Mouse (Mus musculus) hindbrain, embryonic 15.5 days (tissue): Measurements from ENCODE around the gene Rapgef2. TPM values are rescaled to one million over a fixed set of nuclear protein-coding genes. Genes with fewer than 3 reads are reported as not detected.
A peak's percentile ranks its signal among the peaks of the same experiment; 100 is the strongest.

Experiments
- ATAC-seq: fragments of 200-750 bp; cut with Nextera tagmentation; 2 replicates; pipeline ENCODE4 v1.8.0; 2017; ENCODE audit warnings: low read depth, moderate number of reproducible peaks, moderate TSS enrichment; ENCODE audit not compliant: low FRiP score
- H3K27ac ChIP-seq: fragments of 300-500 bp; sonication (generic); replicated peaks from 2 replicates; pipeline ENCODE4 v1.5.1; 2015; ENCODE audit warnings: mild to moderate bottlenecking, inconsistent platforms
- H3K27me3 ChIP-seq: fragments of 300-500 bp; sonication (generic); 2 replicates; pipeline ENCODE4 v1.6.1; 2015; ENCODE audit warnings: control low read depth, inconsistent platforms
- H3K36me3 ChIP-seq: fragments of 300-500 bp; sonication (generic); 2 replicates; pipeline ENCODE4 v1.6.1; 2015; ENCODE audit warnings: control low read depth, inconsistent platforms
- H3K4me1 ChIP-seq: fragments of 300-500 bp; sonication (generic); replicated peaks from 2 replicates; pipeline ENCODE4 v1.6.1; 2015; ENCODE audit warnings: control low read depth, inconsistent platforms
- H3K4me2 ChIP-seq: fragments of 300-500 bp; sonication (generic); 2 replicates; pipeline ENCODE4 v1.6.1; 2015; ENCODE audit warnings: moderate library complexity, mild to moderate bottlenecking, inconsistent platforms
- H3K4me3 ChIP-seq: fragments of 300-500 bp; sonication (generic); 2 replicates; pipeline ENCODE4 v1.5.1; 2015; ENCODE audit warnings: mild to moderate bottlenecking, inconsistent platforms
- H3K9ac ChIP-seq: fragments of 300-500 bp; sonication (generic); 2 replicates; pipeline ENCODE4 v1.6.1; 2015; ENCODE audit warnings: inconsistent platforms
- H3K9me3 ChIP-seq: fragments of 300-500 bp; sonication (generic); 2 replicates; pipeline ENCODE4 v1.6.1; 2016; ENCODE audit warnings: control low read depth, inconsistent platforms
- WGBS: fragments of 180-500 bp; shearing (Covaris S2); methylation state at CpG from one replicate; pipeline ENCODE4 v1.1.7; 2015; 5-methylcytosine and 5-hydroxymethylcytosine counted together
- polyA plus RNA-seq: library from polyadenylated mRNA; unstranded; fragments of >200 nt; fragmentation: Nextera tagmentation; extraction: Ambion mirVana; gene quantifications from 2 replicates; pipeline ENCODE4 v1.2.1, GENCODE M21; 2015

Gene Rapgef2
- polyA plus RNA-seq, 1 experiment from 2014 or later = 13.5 TPM

DNA sequence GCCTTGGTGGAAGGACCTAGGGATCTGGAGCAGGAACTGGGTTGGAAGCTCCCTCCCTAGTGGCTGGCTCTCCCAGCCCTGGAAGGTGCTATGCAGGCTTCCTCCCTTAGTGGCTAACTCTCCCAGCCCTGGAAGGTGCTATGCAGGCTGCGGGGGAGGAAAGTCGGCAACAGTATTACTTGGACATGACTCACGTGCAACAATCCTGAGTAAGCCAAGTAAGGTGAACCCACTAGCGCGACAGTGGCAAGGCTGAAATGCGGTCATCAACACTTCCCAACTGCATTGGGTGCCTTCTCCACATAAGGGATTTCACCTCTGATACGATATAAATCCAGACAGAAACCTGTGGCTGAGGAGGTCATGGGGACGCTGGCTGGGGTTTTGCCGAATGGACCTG lies 42.0 kb downstream of the Rapgef2 start:
- Histone ChIP-seq H3K4me1 (0 out of 2 replicates have a peak, but pooled peaks cover 9% of the 10 kb centered on the region), H3K36me3 (no peaks in the 10 kb centered on the region), H3K27me3 (no peaks in the 10 kb centered on the region), H3K27ac (no peak overlapping the region), H3K9me3 (no peaks in the 10 kb centered on the region), H3K4me3 (no peak overlapping the region), H3K9ac (no peak overlapping the region), H3K4me2 (no peak overlapping the region)
- WGBS = 85% methylated on average over 9 of the region's 9 CpGs
- ATAC-seq = no peak

DNA sequence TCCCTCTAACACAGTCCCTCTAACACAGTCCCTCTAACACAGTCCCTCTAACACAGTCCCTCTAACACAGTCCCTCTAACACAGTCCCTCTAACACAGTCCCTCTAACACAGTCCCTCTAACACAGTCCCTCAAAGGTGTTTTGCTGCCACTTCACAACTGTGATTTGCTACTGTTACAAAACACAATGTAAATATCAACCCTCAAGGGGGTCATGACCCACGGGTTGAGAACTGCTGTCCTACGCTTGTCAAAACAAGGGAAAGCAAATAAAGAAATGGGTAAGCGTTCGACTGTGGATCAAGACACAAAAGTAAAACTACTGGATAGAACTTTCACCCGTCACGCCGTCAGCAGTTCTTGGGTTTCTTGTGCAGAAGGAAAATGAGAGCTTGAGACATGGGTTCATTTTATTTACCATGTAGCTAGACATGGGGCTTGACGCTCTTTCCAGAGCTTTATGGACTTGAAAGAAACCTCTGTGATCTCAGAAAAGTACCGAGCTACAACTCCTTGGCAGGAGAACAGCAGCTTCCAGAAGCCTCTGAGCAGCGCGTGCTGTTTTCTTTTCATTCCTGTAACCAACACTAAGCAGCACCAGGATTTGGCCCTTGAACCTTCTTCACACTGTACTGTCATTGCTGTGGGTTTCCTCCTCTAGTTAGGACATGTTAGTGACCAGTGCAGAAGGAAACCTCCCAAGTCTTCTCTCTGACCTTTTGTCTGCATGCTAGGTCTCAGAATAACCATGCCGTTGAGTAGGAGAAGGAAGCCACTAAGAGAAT lies 43.2 kb downstream of the Rapgef2 start:
- no peak overlapping the region for H3K4me3 ChIP-seq
- no peaks in the 10 kb centered on the region for H3K9me3 ChIP-seq
- H3K27ac ChIP-seq = no peak overlapping the region
- no peak overlapping the region for H3K4me2 ChIP-seq
- 0 out of 2 replicates have a peak, but pooled peaks cover 13% of the 10 kb centered on the region for H3K4me1 ChIP-seq
- 80% methylated on average over 12 of the region's 12 CpGs for WGBS
- ATAC-seq = no peak
- no peak overlapping the region for H3K9ac ChIP-seq
- no peaks in the 10 kb centered on the region for H3K36me3 ChIP-seq
- no peaks in the 10 kb centered on the region for H3K27me3 ChIP-seq

DNA sequence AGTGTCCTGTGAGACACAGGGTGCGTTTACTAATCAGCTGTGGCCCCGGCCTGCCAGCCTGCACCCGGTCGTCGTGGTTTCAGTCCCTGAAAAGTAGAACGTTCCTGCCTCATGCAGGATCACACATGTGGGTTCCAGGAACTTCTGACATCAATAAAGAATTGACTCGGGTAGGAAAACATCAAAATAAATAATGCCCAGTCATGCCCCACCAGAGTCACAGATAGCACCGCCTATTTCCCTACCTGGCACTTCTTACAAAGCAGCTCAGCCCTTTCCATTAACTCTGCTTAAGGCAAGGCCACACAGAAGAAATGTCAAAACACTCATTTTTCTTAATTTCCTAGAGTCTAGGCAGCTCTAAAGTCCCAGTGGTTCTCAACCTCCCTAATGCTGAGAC lies 44.0 kb downstream of the Rapgef2 start:
- Histone ChIP-seq H3K36me3 (no peaks in the 10 kb centered on the region), H3K27me3 (no peaks in the 10 kb centered on the region), H3K4me1 (peaks cover 13% of the 10 kb centered on the region; the same call in 1 of the 2 replicates), H3K9ac (no peak overlapping the region), H3K9me3 (no peaks in the 10 kb centered on the region), H3K27ac (no peak overlapping the region), H3K4me3 (no peak overlapping the region), H3K4me2 (no peak overlapping the region)
- 71% methylated on average over 8 of the region's 8 CpGs for WGBS
- ATAC-seq = no peak

DNA sequence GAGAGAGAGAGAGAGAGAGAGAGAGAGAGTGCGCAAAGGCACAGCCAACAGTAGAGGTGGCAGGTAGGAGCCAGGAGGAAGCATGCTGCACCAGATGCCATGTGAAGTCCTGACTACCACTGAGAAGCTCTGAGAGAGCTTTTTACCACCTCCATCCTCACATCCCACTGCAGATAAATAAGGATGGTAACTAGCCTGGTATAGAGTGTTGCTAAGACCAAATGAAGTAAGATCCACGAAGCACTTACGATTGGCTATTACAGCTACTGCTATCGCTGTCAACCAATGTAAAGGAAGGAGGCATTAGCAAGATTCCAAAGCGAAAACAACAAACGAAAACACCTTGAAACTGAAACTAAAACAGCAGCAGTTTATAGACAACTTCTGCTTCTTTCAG lies 47.3 kb downstream of the Rapgef2 start:
- no peaks in the 10 kb centered on the region for H3K36me3 ChIP-seq
- H3K4me2 ChIP-seq = no peak overlapping the region
- no peaks in the 10 kb centered on the region for H3K9me3 ChIP-seq
- no peaks in the 10 kb centered on the region for H3K27me3 ChIP-seq
- WGBS = 94% methylated on average over 6 of the region's 6 CpGs
- ATAC-seq = no peak
- H3K9ac ChIP-seq = no peak overlapping the region
- no peak overlapping the region for H3K4me3 ChIP-seq
- peaks cover 8% of the 10 kb centered on the region; the same call in 1 of the 2 replicates for H3K4me1 ChIP-seq
- no peak overlapping the region for H3K27ac ChIP-seq

DNA sequence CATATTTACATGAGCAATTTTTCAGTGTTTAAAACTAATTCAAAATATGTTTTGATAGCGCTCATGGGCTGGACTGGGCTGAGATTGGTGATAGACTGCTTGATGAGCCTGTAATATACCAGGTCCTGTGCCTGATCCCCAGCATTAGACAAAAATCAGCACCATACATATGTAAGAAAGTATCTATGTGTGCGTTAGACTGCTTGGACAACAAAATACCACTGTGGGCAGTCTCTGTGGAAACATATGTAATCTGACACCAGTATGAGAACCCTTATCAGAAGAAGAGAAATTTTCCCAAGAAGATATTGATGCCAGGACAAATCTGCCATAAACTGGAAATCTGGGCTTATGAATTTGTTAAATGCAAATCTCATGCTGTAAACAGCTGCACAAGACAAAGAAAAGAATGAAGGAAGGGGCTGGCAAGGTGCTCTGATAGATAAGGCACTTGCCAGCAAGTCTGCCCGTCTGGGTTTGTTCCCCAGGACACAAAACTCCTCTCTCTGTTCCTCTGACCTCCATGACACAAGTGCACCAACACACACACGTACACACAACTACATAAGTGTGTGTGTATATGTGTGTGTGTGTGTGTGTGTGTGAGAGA lies 47.8 kb downstream of the Rapgef2 start:
- H3K27me3 ChIP-seq = no peaks in the 10 kb centered on the region
- 73% methylated on average over 4 of the region's 4 CpGs for WGBS

DNA sequence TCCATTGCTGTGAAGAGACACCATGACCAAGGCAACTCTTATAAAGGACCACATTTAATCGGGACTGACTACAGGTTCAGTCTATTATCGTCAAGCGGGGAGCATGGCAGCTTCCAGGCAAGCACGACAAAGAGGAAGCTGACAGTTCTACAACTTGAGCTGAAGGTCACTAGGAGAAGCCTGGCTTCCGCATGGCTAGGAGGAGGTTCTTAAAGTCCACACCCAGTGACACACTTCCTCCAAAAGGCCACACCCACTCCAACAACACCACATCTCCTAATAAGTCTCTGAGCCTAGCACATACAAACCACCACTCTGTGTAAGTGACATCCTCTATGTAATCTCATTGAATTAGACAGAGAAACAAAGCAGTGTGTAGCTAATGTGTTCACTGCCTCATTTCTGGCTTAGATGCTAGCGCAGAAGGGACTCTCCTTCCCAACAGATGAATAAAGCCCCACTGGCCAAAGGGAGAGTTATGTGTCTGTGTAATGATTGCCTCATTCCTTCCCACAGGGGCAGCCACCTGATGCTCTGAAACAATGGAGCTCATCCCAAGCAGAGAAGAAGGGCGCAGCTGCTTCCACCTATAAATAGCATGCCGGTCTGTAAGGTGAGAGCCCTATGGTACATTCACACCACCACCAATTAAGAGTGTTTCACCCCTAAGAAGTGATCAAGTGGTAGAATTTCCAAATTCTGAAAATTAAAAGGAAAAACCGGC lies 48.5 kb downstream of the Rapgef2 start:
- H3K4me1 ChIP-seq = peaks cover 8% of the 10 kb centered on the region; the same call in 1 of the 2 replicates
- H3K27me3 ChIP-seq = no peaks in the 10 kb centered on the region
- no peak overlapping the region for H3K4me2 ChIP-seq
- H3K9me3 ChIP-seq = no peaks in the 10 kb centered on the region
- peak; percentile 45; the same call in 1 of the 2 replicates for ATAC-seq
- H3K27ac ChIP-seq = no peak overlapping the region
- H3K9ac ChIP-seq = no peak overlapping the region
- no peak overlapping the region for H3K4me3 ChIP-seq
- no peaks in the 10 kb centered on the region for H3K36me3 ChIP-seq
- 86% methylated on average over 9 of the region's 9 CpGs for WGBS

More for the DNA sequence above, 47.8 kb downstream of the Rapgef2 start:
- Histone ChIP-seq H3K4me2 (no peak overlapping the region), H3K4me1 (peaks cover 8% of the 10 kb centered on the region; the same call in 1 of the 2 replicates), H3K4me3 (no peak overlapping the region), H3K36me3 (no peaks in the 10 kb centered on the region), H3K9me3 (no peaks in the 10 kb centered on the region), H3K27ac (no peak overlapping the region), H3K9ac (no peak overlapping the region)
- ATAC-seq = no peak

DNA sequence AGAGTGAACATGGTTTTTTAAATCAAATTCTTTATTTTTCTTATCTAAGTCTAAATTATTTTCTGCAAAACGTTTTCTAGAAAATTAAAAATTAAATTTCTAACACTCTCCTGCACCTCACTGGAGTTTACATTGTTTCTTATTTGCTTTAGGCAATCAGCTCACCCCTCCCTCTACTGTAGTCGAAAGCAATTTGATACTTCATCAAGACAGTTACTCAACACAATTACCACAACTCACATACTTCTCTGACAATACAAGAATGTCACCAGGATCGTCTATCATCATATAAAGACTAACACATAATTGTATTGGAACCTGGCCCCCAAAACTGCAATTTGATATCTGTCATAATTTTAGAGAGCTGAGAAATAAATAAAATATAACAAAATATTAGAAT lies 51.8 kb downstream of the Rapgef2 start:
- no peak for ATAC-seq
- Histone ChIP-seq H3K4me3 (no peak overlapping the region), H3K36me3 (no peaks in the 10 kb centered on the region), H3K27me3 (no peaks in the 10 kb centered on the region), H3K4me1 (peaks cover 6% of the 10 kb centered on the region), H3K4me2 (no peak overlapping the region), H3K9ac (no peak overlapping the region), H3K9me3 (no peaks in the 10 kb centered on the region), H3K27ac (no peak overlapping the region)
- WGBS = 74% methylated on average over 3 of the region's 3 CpGs

DNA sequence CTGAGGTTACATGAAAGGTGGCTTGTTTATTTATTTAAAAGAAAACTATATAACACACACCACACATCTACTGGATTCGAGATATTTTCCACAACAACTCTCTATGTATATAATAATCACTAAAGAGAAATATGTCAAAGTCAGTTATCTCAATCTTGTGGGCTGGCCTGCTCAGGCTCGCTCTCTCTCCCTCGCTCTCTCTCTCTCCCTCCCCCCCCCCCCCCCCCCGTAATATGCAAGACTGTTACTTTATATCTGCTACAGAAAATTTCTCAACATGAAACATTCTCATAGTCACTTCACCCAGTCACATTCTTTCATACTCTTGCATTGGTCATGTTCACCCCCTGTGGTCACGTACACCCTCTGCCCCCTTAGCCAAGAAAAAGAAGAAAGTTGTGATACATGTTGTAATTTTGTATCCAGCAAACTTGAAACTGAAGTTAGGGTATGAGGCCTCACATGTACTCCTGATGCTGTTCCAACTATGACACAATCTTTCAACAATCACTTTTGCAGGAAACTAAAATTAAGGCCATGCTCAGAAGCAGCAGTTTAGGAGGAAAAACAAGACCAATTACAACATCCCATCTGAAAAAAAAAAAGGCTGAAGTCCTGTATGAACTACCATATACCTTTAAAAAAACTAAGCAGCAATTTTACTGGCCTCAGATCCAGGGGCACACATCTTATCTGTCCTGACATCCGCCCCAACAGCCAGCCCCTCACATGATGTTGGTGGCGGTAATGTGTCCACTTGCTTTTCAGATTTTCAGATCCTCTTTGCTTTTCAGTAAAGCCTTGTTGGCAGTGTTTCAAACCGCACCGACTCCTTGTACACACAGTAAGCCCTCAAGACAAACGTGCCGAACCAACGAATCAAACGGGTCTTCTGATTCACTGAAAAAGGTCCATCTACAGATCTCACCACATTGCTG lies 52.6 kb downstream of the Rapgef2 start:
- WGBS = 80% methylated on average over 13 of the region's 13 CpGs
- H3K36me3 ChIP-seq = no peaks in the 10 kb centered on the region
- H3K9me3 ChIP-seq = no peaks in the 10 kb centered on the region
- no peak overlapping the region for H3K27ac ChIP-seq
- H3K9ac ChIP-seq = no peak overlapping the region
- no peak overlapping the region for H3K4me3 ChIP-seq
- ATAC-seq = no peak
- peaks cover 4% of the 10 kb centered on the region for H3K4me1 ChIP-seq
- H3K4me2 ChIP-seq = no peak overlapping the region
- H3K27me3 ChIP-seq = no peaks in the 10 kb centered on the region

DNA sequence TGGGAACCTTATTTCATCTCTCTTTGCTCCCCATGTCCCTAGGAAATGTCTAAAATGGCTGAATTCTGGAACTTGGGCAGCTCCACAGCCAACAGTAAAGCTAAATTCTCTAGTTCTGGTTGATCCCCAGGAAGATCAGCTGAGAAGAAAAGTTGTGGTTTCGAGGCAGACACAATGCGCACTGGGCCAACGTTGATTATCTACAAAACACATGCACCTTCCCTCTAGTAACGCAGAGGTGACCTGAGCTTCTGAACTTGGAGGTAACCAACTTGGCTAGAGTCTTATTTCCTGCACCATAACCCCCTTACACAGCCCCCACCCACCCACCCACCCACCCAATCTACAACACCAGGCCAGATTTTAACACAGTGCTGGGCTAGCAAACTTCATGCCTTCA lies 55.6 kb downstream of the Rapgef2 start:
- no peak for ATAC-seq
- H3K4me1 ChIP-seq = peaks cover 4% of the 10 kb centered on the region; the same call in 1 of the 2 replicates
- H3K9me3 ChIP-seq = no peaks in the 10 kb centered on the region
- no peak overlapping the region for H3K4me2 ChIP-seq
- H3K27me3 ChIP-seq = no peaks in the 10 kb centered on the region
- H3K36me3 ChIP-seq = no peaks in the 10 kb centered on the region
- no peak overlapping the region for H3K27ac ChIP-seq
- no peak overlapping the region for H3K9ac ChIP-seq
- 97% methylated on average over 4 of the region's 4 CpGs for WGBS
- H3K4me3 ChIP-seq = no peak overlapping the region

DNA sequence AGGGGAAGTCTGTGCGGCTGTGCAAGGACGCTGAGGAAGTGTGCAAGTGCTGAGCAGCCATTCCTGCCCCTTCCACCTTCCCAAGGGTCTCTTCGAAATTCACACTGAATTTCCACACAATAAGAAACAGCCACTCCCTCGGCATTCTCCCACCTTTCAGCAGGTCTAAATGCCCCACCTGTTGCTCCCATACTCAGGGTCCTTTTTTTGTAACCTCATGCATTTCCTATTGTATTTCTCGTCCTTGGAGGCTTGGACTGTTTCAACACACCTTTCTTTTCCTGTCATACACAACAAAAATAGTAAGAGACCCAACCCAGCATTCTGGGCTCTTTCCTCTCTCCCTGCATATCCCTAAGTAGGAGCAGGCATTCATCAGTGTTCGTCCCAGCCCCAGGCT lies 56.8 kb downstream of the Rapgef2 start:
- H3K36me3 ChIP-seq = no peaks in the 10 kb centered on the region
- no peaks in the 10 kb centered on the region for H3K27me3 ChIP-seq
- H3K4me2 ChIP-seq = no peak overlapping the region
- H3K27ac ChIP-seq = no peak overlapping the region
- WGBS = 77% methylated on average over 6 of the region's 6 CpGs
- no peaks in the 10 kb centered on the region for H3K9me3 ChIP-seq
- H3K9ac ChIP-seq = no peak overlapping the region
- H3K4me3 ChIP-seq = no peak overlapping the region
- H3K4me1 ChIP-seq = peaks cover 4% of the 10 kb centered on the region; the same call in 1 of the 2 replicates
- no peak for ATAC-seq

DNA sequence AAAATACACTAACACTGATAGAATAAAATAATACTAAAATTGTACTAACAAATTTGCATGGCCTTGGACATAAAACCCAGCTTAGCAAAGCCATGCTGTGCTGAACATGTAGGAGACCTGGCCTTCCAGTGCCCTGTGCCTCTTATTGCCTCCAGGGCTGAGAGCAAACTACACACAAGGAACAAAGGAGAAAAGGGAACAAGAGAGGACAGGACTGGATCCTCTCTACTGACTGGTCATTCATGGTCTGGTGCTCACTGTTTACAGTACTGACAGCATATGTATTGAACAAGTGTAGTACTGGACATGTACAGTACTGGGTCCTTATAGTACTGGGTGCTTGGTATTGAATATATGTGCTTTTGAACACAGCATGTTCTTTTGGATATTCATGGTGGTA lies 58.0 kb downstream of the Rapgef2 start:
- no peak overlapping the region for H3K27ac ChIP-seq
- no peak for ATAC-seq
- no peak overlapping the region for H3K4me3 ChIP-seq
- H3K36me3 ChIP-seq = no peaks in the 10 kb centered on the region
- no peaks in the 10 kb centered on the region for H3K9me3 ChIP-seq
- H3K27me3 ChIP-seq = no peaks in the 10 kb centered on the region
- H3K4me2 ChIP-seq = no peak overlapping the region
- H3K9ac ChIP-seq = no peak overlapping the region
- peaks cover 6% of the 10 kb centered on the region; the same call in 1 of the 2 replicates for H3K4me1 ChIP-seq
